Mouse (Mus musculus): Measurements from ENCODE around the gene Zfp189. TPM values are rescaled to one million over a fixed set of nuclear protein-coding genes. Genes with fewer than 3 reads are reported as not detected.

Zfp189 gene
- 7.9 and 10.9 TPM in 2 replicates for polyA plus RNA-seq (2021; fragmentation: Nextera tagmentation)
- long read RNA-seq, experiment 1, transcript Zfp189-202 (3 exons, 2,965 nt): major isoform, 16 of 19 reads
- long read RNA-seq, experiment 1, partial matches to known transcripts: 1 of 19 reads
- long read RNA-seq, experiment 1, other reads (novel, unspliced or antisense): 1 of 19 reads
- long read RNA-seq, experiment 2, transcript Zfp189-202 (3 exons, 2,965 nt): major isoform, 105 of 122 reads
- long read RNA-seq, experiment 2, partial matches to known transcripts: 4 of 122 reads
- long read RNA-seq, experiment 2, other reads (novel, unspliced or antisense): 10 of 122 reads

GRCm38 (mm10) chr4:49520572-49521340, at the start of gene Zfp189, which contains the start of gene Mrpl50:
Gene Zfp189 (plus strand): TSS chr4:49521176.
Gene Mrpl50 (minus strand): TSS chr4:49521093.

DNA sequence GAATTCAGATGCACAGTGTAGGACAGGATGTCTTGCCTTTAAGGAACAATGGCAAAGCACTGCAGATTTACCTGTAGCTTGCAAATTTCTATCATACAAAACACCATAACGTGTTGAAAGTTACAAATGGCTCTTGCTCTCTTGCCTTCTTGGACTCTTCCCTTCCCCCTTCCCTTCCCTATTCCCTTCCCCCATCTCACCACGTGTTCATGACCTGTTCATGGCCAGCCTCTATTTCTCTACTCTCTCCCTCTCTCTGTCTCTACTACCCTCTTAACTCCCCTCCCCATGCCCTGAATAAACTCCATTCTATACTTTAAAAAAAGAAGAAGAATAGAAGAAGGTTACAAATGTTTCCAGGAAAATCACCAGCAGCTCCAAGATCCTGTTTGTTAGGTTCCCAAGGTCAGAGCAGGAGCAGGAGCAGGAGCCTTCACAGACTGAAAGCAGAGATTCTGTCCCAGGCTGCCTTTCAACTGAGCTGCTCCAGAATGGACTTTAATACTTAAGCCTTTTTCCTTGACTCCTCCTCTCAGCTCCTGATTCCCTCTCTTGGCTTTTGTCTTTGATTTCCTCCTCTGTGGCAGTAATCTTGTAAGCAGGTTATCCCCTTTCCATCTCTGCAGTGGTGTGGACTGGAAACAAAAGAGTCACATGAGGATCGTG, 47.4 kb upstream of the Zfp189 start, which contains the start of gene Acnat1:
Acnat1 (minus strand) TSS at position 478 of the 666 bp plus-strand sequence.

DNA sequence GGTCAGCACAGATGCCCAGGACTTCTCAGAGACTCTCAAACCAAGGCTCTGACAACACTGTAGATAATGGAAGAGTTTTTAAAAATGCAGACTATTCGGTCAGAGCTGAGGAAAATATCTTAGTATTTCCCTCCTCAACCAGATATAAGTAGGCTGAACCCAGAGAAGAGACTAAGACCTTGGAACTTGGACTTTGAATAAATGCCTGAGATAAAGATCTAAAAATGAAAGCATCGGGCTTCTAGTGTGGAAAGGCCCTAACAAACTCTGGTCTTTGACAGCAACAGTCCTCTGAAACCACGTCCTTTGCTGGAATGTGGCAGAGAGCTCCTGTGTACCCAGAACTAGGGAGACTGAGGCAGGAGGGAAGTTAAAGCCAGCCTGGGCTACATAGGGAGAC, 14.6 kb upstream of the Zfp189 start, which contains the start of gene Baat:
Baat (minus strand) TSS at position 172 of the 400 bp plus-strand sequence.

DNA sequence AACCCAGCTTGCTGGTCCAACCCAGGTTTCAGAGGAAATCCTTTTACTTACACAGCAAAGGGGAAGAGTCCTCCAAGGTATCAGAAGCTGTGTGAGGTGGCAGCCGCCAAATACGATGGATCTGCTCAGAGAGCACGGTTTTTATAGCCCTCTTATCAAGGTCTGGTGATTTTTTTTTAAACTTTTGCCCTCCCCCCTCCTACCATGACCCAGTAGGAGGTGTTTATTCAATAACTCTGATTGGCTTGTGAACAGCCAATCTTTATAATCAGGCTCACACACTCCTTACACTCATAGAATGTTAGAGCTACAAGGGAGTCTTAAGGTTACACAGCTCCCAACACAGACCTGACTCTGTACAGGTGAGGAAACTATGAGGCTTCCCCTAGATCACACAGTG, 28.4 kb downstream of the Zfp189 start, which contains the start of gene Aldob:
Aldob (minus strand) TSS at position 164 of the 400 bp plus-strand sequence.

Other genes with a start within 250 kb of the Zfp189 start
- gene Acnat2, start 113.0 kb upstream of the Zfp189 start, polyA plus RNA-seq (2021; fragmentation: Nextera tagmentation): not detected in 2 replicates
- gene Acnat1, start 47.3 kb upstream of the Zfp189 start, polyA plus RNA-seq (2021; fragmentation: Nextera tagmentation): 0.77 TPM in 1 of 2 replicates, not detected in the other
- gene Baat, start 14.6 kb upstream of the Zfp189 start, polyA plus RNA-seq (2021; fragmentation: Nextera tagmentation): 0.06 TPM in 1 of 2 replicates, not detected in the other
- 67.2 and 74.9 TPM in 2 replicates for gene Mrpl50, start 83 bp upstream of the Zfp189 start, polyA plus RNA-seq (2021; fragmentation: Nextera tagmentation)
- gene Aldob, start 28.4 kb downstream of the Zfp189 start, polyA plus RNA-seq (2021; fragmentation: Nextera tagmentation): 0.14 and 0.15 TPM in 2 replicates
- gene Tmem246, start 76.7 kb downstream of the Zfp189 start, polyA plus RNA-seq (2021; fragmentation: Nextera tagmentation): 92.5 and 103 TPM in 2 replicates
- gene Rnf20, start 110.8 kb downstream of the Zfp189 start, polyA plus RNA-seq (2021; fragmentation: Nextera tagmentation): 26.6 and 27.7 TPM in 2 replicates
- not detected in 2 replicates for gene Ppp3r2, start 160.8 kb downstream of the Zfp189 start, polyA plus RNA-seq (2021; fragmentation: Nextera tagmentation)

Data from layer of hippocampus, adult 6 months (tissue).